In genomic region chr8:95141026-95141425, GRCm38 (mm10) we compare ENCODE assay signal across 8 mouse cellular contexts.
DNase-seq lines count a peak whose midpoint lies in the region; ATAC-seq and TF ChIP-seq lines count a peak whose summit lies in the region.

No protein-coding gene starts in this region.

- H3K4me1 ChIP-seq in hindbrain, embryonic 16.5 days (ENCODE audit: control insufficient read depth, insufficient read depth, low read depth, low read length), result peaks cover 46% of the 10 kb centered on the region

- peak overlapping the region; percentile 92 for H3K27ac ChIP-seq in gastrocnemius, adult 2 months
- H3K27ac ChIP-seq in hindbrain, embryonic 16.5 days (ENCODE audit: low read depth, low read length), result no peak overlapping the region

- H3K27me3 ChIP-seq in hindbrain, embryonic 16.5 days (replicated peaks; ENCODE audit: control insufficient read depth, insufficient read depth, low read length), result no peaks in the 10 kb centered on the region

- 88% methylated on average over 1 of the region's 1 CpGs for WGBS in hindbrain, embryonic 16.5 days

- no peak for DNase-seq in gastrocnemius, adult 2 months
- no peak for DNase-seq in gastrocnemius, postnatal 36 days
- peak; percentile 85 for DNase-seq in MEL-GATA-1-ER (ENCODE audit: extremely low read depth, low read depth)
- DNase-seq in lung, postnatal 25 days (ENCODE audit: low spot score), result peak; percentile 42
- DNase-seq in adrenal gland, postnatal 25 days, result no peak
- DNase-seq in layer of hippocampus, adult 11-12 months (ENCODE audit: low spot score), result no peak
- no peak for DNase-seq in cerebellum, postnatal 25 days

- no peak overlapping the region for H3K9ac ChIP-seq in hindbrain, embryonic 16.5 days (ENCODE audit: low read depth, low read length)

- no peak for ATAC-seq in hindbrain, embryonic 16.5 days

- H3K4me2 ChIP-seq in hindbrain, embryonic 16.5 days (ENCODE audit: low read length), result peak overlapping the region; percentile 79

- intact Hi-C loops in gastrocnemius, adult 2 months (cut with DNase I), result no loop called here
- intact Hi-C loops in gastrocnemius, postnatal 36 days (cut with DNase I), result no loop called here

- no peaks in the 10 kb centered on the region for H3K9me3 ChIP-seq in hindbrain, embryonic 16.5 days (ENCODE audit: control insufficient read depth, low read length)

- no peaks in the 10 kb centered on the region; the same call in 1 of the 2 replicates for H3K36me3 ChIP-seq in hindbrain, embryonic 16.5 days (ENCODE audit: control insufficient read depth, insufficient read depth, low read length)

- TF ChIP-seq CTCF in gastrocnemius, adult 2 months (IDR thresholded peaks at IDR 0.05), result no peak

- H3K4me3 ChIP-seq in gastrocnemius, adult 2 months, result peak overlapping the region; percentile 96
- no peak overlapping the region; the same call in 1 of the 2 replicates for H3K4me3 ChIP-seq in hindbrain, embryonic 16.5 days (ENCODE audit: low read length)

Comparison
In these comparisons a context has a peak if more than half of its experiments do, and no peak if none do; other contexts are left out.
1. DNase-seq: peak in MEL-GATA-1-ER (single experiment) and lung, postnatal 25 days (single experiment); none in gastrocnemius, adult 2 months (single experiment), gastrocnemius, postnatal 36 days (0 of 2), adrenal gland, postnatal 25 days (single experiment), layer of hippocampus, adult 11-12 months (single experiment) and cerebellum, postnatal 25 days (0 of 2).